Mouse (Mus musculus) bone marrow macrophage, adult 2 months (primary cell): ENCODE data around the gene Cyp2w1.

ENCODE experiments used
- CTCF ChIP-seq: IDR thresholded peaks from 2 replicates; pipeline ENCODE4 v1.5.1; 2012; ENCODE audit warnings: low read depth, mild to moderate bottlenecking, low read length, moderate library complexity
- POLR2A ChIP-seq: IDR thresholded peaks from 2 replicates; pipeline ENCODE4 v1.6.1; 2012; ENCODE audit warnings: mild to moderate bottlenecking, low read depth, low read length, borderline replicate concordance

- no peak for TF ChIP-seq POLR2A
- TF ChIP-seq CTCF, result no peak
Observed at GRCm38 (mm10) chr5:139394399-139394798, 42.0 kb downstream of the Cyp2w1 start.
